ENCODE assay signal across 9 mouse cellular contexts in the genomic region with DNA sequence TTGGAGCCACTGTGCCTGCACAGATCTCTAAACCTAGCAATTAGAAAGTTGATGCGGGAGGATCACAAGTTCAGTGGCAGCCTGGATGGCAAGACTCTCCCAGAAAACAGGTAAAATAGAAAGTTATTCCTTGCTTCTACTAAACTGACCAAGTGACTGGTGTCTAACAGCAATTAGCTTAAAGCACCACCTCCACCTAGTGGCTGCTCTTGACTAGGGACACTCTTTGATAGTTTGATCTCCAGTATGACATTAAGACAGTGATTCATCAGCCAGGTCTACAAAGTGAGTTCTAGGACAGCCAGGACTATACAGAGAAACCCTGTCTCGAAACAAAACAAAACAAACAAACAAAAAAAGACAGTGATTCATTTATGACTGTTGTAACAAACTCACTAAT. TPM values are rescaled to one million over a fixed set of nuclear protein-coding genes. Genes with fewer than 3 reads are reported as not detected.
DNase-seq lines count a peak whose midpoint lies in the region; ATAC-seq and TF ChIP-seq lines count a peak whose summit lies in the region.
"Had no signal": no experiment of that assay in that cellular context is flagged by ENCODE, and none has a peak within 500 bp of the region (broad histone marks: within the 10 kb centered on the region; RNA-seq: fewer than 3 reads in every experiment).

No protein-coding gene starts in this region.

- WGBS in forebrain, postnatal 0 days, result 61% methylated on average over 2 of the region's 2 CpGs
- WGBS in forebrain, embryonic 15.5 days, result 50% methylated on average over 2 of the region's 2 CpGs
- WGBS in midbrain, embryonic 11.5 days, result 56% methylated on average over 2 of the region's 2 CpGs

- peak; percentile 63 for TF ChIP-seq CTCF in forebrain, postnatal 0 days (IDR thresholded peaks at IDR 0.05; ENCODE audit: low read depth)

- no peaks in the 10 kb centered on the region for H3K36me3 ChIP-seq in forebrain, postnatal 0 days (ENCODE audit: insufficient read depth)
- H3K36me3 ChIP-seq in forebrain, embryonic 15.5 days, result no peaks in the 10 kb centered on the region
- H3K36me3 ChIP-seq in midbrain, embryonic 11.5 days (ENCODE audit: control insufficient read depth, insufficient read depth, low read length), result no peaks in the 10 kb centered on the region

- no peaks in the 10 kb centered on the region for H3K27me3 ChIP-seq in forebrain, postnatal 0 days (ENCODE audit: insufficient read depth, low read length)
- no peaks in the 10 kb centered on the region for H3K27me3 ChIP-seq in forebrain, embryonic 15.5 days
- H3K27me3 ChIP-seq in midbrain, embryonic 11.5 days (ENCODE audit: control insufficient read depth, insufficient read depth, low read length), result no peaks in the 10 kb centered on the region; the same call in 1 of the 2 replicates

- H3K4me1 ChIP-seq in forebrain, postnatal 0 days (ENCODE audit: insufficient read depth), result no peaks in the 10 kb centered on the region
- peaks cover 3% of the 10 kb centered on the region for H3K4me1 ChIP-seq in forebrain, embryonic 15.5 days
- no peaks in the 10 kb centered on the region for H3K4me1 ChIP-seq in midbrain, embryonic 11.5 days (ENCODE audit: control insufficient read depth, insufficient read depth, low read length)

- H3K4me3 ChIP-seq in forebrain, postnatal 0 days (ENCODE audit: low read depth, low read length), result no peak overlapping the region
- no peak overlapping the region for H3K4me3 ChIP-seq in forebrain, embryonic 15.5 days
- H3K4me3 ChIP-seq in midbrain, embryonic 11.5 days (ENCODE audit: low read depth, low read length), result no peak overlapping the region

- H3K9me3 ChIP-seq in forebrain, postnatal 0 days (ENCODE audit: low read length), result no peaks in the 10 kb centered on the region
- no peaks in the 10 kb centered on the region for H3K9me3 ChIP-seq in forebrain, embryonic 15.5 days
- H3K9me3 ChIP-seq in midbrain, embryonic 11.5 days (ENCODE audit: control insufficient read depth, low read length), result no peaks in the 10 kb centered on the region

- no peak overlapping the region for H3K27ac ChIP-seq in forebrain, postnatal 0 days (ENCODE audit: low read depth, low read length)
- no peak overlapping the region for H3K27ac ChIP-seq in forebrain, embryonic 15.5 days (replicated peaks)
- no peak overlapping the region for H3K27ac ChIP-seq in midbrain, embryonic 11.5 days (ENCODE audit: low read depth, low read length)

- H3K4me2 ChIP-seq in forebrain, postnatal 0 days (ENCODE audit: low read depth), result no peak overlapping the region
- H3K4me2 ChIP-seq in forebrain, embryonic 15.5 days (replicated peaks), result no peak overlapping the region
- no peak overlapping the region for H3K4me2 ChIP-seq in midbrain, embryonic 11.5 days

- no peak overlapping the region for H3K9ac ChIP-seq in forebrain, postnatal 0 days
- H3K9ac ChIP-seq in forebrain, embryonic 15.5 days (replicated peaks), result no peak overlapping the region
- H3K9ac ChIP-seq in midbrain, embryonic 11.5 days (ENCODE audit: low read length), result no peak overlapping the region

- ATAC-seq in forebrain, postnatal 0 days, result no peak
- no peak for ATAC-seq in forebrain, embryonic 15.5 days (replicated peaks)
- peak; percentile 35 to 61; a peak in 1 of 4 replicates for ATAC-seq in hematopoietic stem cell, adult 5-6 weeks (replicated peaks in 1 of 2; ENCODE audit: insufficient read depth in 1 of 2, low FRiP score in 2 of 2, low TSS enrichment in 1 of 2, low read depth in 1 of 2, poor library complexity in 2 of 2, severe bottlenecking in 2 of 2)
- ATAC-seq in midbrain, embryonic 11.5 days (ENCODE audit: low FRiP score), result no peak

- DNase-seq in forebrain, postnatal 0 days, result peak; percentile 6
- DNase-seq in ovary, postnatal 14 days (ENCODE audit: low spot score), result peak; percentile 15
- DNase-seq in ovary, postnatal 10 days (ENCODE audit: low spot score), result no peak
- DNase-seq in natural killer cell, adult 2 months (ENCODE audit: low spot score in 2 of 2), result peak; percentile 4 to 27
- DNase-seq in yolk sac, embryonic 10.5 days (ENCODE audit: low spot score), result no peak
- no peak for DNase-seq in midbrain, embryonic 11.5 days (ENCODE audit: low spot score, missing footprints)

RNA-seq across cellular contexts. Expression of gene Arl1, which starts 5.3 kb away (rescaled TPM):
- 104 and 113 TPM in 2 replicates for total RNA-seq in forebrain, postnatal 0 days (2014; rRNA removed)
- 169 and 172 TPM in 2 replicates for polyA plus RNA-seq in forebrain, postnatal 0 days (2015; fragmentation: Nextera tagmentation; extraction: Ambion mirVana)
- 146 and 150 TPM in 2 replicates for polyA plus RNA-seq in forebrain, embryonic 15.5 days (2015; fragmentation: Nextera tagmentation; extraction: Ambion mirVana)
- 79.0 and 115 TPM in 2 replicates for total RNA-seq in hematopoietic stem cell, adult 5-6 weeks (2017)
- 165 and 178 TPM in 2 replicates for polyA plus RNA-seq in midbrain, embryonic 11.5 days (2014; fragmentation: Nextera tagmentation; extraction: Ambion mirVana)

RNA-seq across cellular contexts. Expression of gene Spic, which starts 40.5 kb away (rescaled TPM):
- not detected in 2 replicates for total RNA-seq in forebrain, postnatal 0 days (2014; rRNA removed)
- not detected in 2 replicates for polyA plus RNA-seq in forebrain, postnatal 0 days (2015; fragmentation: Nextera tagmentation; extraction: Ambion mirVana)
- polyA plus RNA-seq in forebrain, embryonic 15.5 days (2015; fragmentation: Nextera tagmentation; extraction: Ambion mirVana), result 0.10 TPM in 1 of 2 replicates, not detected in the other
- total RNA-seq in hematopoietic stem cell, adult 5-6 weeks (2017), result 2.8 and 3.6 TPM in 2 replicates
- polyA plus RNA-seq in midbrain, embryonic 11.5 days (2014; fragmentation: Nextera tagmentation; extraction: Ambion mirVana), result not detected in 2 replicates
- polyA plus RNA-seq: frontal cortex, adult 2 months had no signal

Comparison
In these comparisons a context has a peak if more than half of its experiments do, and no peak if none do; other contexts are left out.
1. DNase-seq: peak in forebrain, postnatal 0 days (single experiment), ovary, postnatal 14 days (single experiment) and natural killer cell, adult 2 months (2 of 2); none in ovary, postnatal 10 days (single experiment), yolk sac, embryonic 10.5 days (single experiment) and midbrain, embryonic 11.5 days (single experiment).
2. ATAC-seq: peak in hematopoietic stem cell, adult 5-6 weeks (2 of 2); none in forebrain, postnatal 0 days (single experiment), forebrain, embryonic 15.5 days (single experiment) and midbrain, embryonic 11.5 days (single experiment).